Mouse (Mus musculus): Measurements from ENCODE around the gene Rpl37.
A peak's percentile ranks its signal among the peaks of the same experiment; 100 is the strongest.

Rpl37 gene

DNA sequence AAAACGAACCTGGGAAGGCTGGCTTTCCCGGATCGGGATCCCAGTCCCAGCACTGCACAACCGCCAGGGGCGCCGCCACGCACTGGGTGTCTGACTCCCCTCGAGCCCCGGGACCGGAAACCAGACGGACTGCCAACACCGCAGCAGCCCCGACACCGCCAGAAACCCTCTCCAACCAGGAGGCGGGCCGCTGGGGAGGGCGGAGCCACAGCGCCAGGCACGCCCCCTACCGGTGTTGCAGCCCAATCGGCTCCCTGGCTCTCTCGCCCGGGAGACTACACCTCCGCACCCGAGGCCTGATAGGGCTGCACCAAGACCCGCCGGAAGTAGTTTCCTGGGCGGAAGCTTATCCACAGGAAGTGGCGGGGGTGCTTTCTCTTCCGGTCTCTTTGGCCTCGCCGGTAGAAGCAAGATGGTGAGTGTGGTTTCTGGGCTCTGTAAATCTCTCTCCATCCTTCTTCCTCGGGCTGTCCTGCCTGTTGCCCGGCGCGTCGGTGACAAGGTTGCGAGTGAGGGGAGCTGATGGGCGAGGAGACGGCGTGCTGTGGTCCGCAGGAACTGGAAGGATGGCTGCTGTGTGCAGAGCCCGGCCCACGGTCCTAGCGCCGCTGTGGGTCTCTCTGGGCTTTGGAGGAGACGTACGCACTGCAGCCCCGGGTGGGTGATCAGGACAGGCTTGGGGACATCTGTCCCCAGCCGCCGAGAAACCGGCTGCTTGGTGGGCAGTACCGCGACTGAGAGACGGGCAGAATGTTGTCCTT is at the start of gene Rpl37:
Gene Rpl37 (plus strand): TSS at position 376 of the 761 bp plus-strand sequence.
- peak; percentile 100 for DNase-seq

DNA sequence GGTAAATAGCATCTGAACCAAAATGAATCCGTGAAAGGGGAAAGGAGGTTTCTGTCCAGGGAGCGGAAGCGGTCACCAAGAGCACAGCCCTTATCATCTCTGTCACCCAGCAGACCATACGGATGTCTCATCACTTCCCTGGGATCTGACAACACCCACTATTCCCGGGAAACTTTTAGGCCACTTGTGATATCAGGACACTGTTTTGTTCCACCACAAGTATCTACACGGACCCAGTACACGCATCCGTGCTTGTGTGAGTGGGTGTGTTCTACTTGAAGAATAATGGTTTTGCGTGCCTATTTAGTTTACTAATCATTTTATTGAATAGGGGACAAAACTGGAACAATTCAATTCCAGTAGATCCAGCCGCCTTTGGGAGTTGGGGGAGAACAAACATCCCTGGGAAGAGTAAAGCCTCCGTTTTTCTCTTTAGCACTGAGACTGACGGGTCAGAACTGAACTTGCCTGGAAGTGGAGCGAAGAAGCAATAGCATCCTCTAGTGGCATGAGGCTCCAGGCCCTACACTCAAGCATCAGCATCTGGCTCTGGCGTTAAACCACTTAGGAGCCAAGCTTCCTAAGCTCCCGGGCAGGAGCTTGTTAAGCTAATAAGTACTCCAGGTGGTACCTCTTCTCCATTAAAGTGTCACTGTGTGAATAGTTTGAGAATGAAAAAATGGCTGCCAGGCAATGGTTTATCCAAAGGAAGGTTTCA is 47.5 kb upstream of the Rpl37 start:
- DNase-seq, result peak; percentile 25 to 36

DNA sequence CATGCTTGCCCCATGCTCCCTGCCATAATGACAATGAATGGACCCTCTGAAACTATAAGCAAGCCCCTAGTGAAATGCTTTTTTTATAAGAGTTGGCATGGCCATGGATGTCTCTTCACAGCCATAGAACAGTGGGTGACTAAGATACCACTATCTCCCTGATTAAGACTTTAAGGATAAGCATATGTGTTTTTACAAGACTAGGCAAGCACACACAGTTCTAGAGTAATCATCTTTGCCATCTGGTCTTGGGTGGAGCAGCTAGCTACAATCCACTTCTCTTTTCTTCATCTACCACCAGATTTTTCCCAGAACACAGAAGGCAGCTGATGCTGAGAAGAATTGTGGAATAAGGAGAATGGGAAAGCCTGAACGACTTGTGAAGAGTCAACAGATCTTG is 35.2 kb upstream of the Rpl37 start:
- DNase-seq, result no peak

DNA sequence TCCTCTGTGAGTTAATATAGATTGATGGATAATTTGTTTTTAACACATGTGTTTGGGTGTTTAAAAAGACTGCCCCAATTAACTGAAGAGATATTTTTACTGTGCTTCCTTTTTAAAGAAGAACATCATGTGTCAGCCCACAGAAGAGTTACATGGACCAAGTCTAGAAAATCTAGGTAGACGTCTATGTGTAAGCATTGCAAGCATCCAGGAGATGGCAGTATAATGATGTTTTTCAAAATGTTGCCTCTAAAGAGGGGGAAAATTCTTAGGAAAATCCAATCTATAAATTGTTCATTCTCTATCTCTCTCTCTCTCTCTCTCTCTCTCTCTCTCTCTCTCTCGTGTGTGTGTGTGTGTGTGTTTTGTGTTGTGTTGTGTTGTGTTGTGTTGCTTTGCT is 30.3 kb upstream of the Rpl37 start:
- no peak for DNase-seq

DNA sequence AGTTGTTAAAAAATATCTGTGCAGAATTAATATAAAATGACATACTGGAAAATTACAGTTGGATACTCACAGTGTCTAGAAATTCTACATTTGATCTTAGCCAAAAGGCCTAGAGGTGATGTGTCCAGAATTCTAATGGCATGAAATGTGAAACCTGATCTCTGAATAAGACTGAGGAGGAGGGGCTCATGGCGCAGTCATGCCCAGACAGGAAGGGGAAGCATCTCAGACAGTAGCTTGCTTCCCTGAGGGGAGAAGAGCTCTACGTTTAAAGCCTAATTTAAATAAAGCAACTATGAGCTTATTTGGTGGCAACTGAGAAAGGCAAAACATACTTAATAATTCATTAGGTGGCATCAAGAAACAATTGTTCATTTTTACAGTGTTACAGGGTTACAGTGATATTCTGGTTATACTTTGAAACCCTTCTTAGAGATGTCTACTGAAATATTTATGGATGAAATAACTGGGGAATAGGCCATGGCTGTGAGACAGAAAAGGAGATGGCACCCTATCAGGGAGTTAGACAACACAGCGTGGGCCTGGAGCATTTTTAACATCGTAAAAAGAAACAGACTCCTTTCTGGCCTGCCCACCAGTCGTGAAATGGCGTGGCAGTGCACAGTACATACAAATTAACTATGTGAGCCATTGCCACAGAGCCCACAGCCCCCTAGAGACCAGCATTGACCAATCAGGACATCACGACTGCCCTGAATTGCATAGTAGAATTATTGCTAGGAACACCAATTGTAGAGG is 27.4 kb upstream of the Rpl37 start:
- no peak for DNase-seq

DNA sequence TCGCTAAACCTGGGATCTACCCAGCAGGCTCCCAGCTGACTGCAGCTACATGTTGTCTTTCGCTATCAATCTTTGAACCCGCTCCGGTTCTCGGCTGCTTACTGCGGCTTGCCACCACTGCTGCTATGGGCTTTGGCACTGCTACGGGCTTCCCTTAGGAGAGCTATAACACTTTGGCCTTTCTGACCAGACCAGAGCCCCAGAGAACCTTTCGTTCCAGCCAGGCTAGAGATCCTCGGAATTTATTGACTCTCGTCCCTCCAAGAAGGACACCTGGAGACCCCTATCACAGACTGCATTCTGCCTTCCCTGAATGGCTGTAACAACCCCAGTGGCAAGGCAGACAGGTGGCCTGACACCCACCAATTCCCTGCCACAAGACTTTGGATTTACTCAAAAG is 26.3 kb upstream of the Rpl37 start:
- no peak for DNase-seq

DNA sequence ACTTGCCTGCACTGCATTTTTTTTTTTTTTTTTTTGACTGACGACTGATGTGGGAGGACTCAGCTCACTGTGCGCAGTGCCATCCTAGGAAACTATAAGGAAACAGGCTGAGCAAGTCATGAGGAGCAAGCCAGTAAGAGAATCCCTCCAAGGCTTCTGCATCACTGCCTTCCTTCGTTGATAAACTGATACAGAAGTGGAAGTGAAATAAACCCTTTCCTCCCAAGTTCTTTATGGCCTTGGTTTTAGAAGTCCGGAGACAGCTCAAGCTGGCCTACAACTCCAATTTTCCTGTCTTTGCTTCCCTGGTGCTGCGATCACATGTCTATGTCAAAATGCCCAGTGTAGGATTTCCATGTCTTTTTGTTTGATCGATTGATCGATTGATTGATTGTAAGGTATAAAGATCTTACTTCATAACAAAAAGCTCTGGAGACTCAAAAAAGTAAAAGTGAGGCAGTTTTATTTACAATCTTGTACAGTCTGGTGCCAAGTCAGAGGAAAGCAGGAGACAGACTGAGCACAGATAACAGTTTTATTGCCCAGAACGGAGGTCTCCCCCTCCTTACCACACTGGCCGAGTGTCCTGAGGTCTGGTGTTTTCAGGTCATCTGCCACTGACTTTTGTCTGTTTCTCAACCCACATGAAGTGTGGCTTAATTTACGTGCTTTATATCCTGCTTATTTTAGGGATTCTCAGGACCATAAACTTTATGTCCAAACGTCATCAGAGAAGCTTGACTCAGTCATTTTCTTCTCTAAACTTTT is 20.7 kb upstream of the Rpl37 start:
- DNase-seq, result no peak

DNA sequence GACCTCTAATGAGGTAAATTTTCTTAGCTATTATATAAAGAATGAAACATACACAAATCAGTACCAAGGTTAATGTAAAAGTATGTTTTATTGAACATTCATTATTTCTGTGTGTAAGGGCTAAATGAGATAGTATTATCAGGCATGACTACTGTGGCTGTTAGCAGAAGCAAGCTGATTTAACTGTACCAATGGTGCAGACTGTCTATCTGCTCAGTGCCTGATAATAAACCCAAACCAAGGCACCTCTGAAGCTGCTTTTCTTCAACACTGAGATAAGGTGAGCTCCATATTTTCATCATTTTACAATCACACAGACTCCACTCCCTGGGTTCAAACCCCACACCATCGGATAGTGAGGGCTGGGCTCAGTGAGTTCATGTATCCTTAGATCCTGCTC is 19.1 kb upstream of the Rpl37 start:
- DNase-seq, result no peak

DNA sequence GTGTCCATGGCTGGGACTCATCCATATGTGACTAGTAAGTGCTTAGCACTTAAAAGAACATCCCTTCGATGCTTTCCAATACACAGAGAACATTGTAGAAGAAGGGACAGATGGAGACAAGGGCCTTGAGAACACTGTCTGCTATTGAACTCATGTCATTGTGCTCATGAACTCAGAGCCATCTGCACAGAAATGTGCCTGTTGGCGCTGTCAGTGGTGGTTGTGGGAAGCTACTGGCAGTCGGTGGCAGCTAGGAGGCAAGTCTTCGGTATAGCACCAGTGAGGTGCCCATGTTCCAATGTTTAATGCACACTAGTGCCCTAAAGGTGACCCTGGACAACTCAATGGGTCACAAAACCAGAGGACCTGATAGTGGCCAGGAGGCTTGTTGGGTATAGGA is 14.1 kb upstream of the Rpl37 start:
- no peak for DNase-seq

DNA sequence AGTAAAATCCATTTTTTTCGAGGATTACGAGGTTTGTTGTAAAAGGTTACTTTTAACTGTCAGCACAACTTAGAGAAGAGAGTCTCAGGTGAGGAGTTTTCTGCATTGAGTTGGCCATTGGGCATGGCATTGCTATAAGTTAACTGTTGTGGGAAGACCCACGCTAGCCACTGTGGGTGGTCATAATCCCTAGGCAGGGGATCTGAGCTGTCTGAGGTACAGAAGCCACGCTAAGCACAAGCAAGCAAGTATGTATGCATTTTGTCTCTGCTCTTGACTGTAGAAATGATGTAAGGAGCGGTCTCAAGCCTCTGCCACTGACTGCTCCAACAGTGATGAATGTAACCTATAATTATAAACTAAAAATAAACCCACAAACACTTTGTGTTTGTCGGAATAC is 10.6 kb upstream of the Rpl37 start:
- no peak for DNase-seq

DNA sequence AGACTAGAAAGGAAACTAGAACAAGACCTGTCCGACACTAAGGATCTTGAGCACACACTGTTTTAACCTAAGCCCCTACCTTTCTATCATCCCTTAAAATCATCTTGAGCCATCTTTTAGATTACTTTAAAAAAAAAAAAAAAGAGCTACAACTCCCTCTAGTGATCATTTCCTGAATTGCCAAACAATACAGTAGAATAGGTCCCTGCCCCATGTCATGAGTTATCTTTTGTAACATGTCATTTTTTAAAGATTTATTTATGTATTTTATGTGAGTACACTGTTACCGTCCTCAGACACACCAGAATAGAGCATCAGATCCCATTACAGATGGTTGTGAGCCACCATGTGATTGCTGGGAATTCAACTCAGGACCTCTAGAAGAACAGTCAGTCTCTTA is 10.2 kb upstream of the Rpl37 start:
- DNase-seq, result no peak

DNA sequence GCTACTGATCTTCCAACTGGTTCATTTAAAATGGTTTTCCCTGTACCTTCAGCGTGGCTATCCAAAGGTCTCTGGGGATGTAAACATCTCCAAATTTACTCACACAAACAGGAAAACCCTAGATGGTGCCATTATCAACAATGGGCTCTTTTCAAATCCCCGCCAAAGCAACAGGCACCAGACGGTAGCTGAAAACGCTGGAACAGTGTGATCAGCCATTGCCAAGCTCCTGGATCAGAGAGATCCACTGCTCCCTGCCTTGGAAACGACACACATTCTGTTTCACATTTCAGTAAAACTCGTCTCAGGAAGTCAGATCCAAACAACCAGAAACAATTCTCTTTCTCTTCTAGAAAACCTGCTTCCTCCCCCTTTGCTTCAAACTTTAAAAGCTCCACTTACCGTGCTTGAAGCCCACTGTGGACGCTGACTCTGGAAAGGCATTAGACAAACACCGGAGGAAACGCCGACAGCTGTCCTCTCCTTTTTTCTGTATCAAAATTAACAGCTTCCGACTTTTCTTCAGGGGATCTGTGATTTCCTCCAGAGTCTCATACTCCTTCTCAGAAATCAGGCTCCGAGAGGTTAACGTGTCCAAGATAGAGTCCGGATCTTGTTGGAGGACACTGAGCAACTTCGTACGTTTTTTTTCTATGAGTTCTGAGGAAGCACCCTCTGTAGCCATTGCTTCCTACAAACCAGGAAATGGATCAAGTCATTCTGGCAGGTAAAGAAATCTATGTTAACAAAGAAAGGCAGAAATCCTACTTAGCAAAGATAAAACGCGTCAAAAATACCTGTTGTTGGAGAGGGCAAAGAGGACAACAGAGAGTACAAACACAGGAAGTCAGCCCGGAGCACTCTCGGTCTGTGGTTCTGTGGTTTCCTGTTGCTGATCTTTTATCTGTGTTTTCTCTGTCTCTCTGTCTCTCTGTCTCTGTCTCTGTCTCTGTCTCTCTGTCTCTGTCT is 8.5 kb upstream of the Rpl37 start, which contains the start of gene Card6:
Gene Card6 (minus strand): TSS at position 854 of the 969 bp plus-strand sequence.
- DNase-seq, result peak in 1 of 2 experiments; percentile 32

DNA sequence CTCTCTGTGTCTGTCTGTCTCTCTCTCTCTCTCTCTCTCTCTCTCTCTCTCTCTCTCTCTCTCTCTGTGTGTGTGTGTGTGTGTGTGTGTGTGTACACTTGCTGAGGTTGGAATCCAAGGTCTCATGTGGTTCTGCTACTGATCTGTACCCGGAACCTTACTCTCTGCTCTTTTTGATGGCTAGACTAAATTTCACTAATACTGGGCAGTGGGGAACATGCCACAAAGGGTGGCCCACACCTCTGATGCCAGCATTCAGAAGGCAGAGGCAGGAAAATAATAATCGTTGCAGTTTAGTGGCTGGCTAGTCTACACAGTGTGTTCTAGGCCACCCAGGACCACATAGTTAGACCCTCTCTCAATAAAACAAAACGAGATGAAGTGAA is 7.8 kb upstream of the Rpl37 start:
- no peak for DNase-seq

DNA sequence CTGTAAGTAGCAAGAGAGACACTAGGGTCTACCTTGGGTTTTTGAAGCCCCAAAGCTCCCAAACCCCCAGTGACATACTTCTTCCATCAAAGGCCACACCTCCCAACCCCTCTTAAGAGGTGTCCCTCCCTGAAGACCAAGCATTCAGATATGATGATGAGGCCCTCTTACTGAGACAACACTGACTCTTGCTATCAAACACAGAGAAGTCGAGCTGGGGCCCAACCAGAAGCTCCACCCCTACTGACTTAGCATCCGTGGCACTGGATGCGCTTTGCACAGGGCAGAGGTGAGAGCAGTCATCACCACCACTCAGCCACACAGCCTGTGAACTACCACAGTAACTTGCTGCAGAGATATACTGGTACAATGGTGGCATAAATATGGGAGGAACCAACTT is 3.8 kb upstream of the Rpl37 start:
- no peak for DNase-seq

DNA sequence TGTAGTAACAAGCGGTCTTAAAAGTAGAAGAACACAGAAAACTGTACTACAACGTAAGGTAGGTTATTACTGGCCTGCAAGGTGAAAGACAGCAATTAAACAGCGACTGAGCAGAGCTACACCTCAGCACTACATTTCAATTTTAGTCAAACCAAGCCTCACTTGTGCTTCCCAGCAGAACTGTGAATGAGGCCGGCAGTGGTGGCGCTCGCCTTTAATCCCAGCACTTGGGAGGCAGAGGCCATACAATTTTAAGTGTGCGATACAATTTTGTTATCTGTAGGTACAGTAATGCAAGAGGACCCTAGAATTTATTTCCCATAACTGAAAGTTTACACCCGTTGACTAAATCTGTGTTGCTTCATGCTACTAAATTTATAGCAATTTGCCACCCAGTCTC is 1.3 kb upstream of the Rpl37 start:
- DNase-seq, result no peak

DNA sequence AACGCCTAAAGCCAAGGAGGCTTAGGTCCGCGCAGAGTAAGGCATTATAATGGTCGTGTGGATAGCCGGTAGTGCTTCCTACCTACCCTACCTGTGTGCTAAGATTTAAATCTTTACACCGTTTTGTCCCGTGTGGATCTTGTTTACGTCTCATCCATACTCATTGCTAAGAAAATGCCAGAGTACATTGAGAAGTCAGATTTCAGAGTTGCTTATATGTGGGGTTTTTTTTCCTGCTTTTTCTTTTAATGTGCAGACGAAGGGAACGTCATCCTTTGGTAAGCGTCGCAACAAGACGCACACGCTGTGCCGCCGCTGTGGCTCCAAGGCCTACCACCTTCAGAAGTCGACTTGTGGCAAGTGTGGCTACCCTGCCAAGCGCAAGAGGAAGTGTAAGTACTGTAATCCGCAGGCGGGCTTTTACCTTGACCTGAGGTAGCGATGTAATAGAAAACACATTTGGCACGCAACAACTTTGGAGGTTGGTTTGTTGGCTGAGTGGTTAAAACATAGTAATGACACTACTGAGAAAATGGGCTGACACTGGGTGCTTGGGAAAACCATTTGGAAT is 671 bp downstream of the Rpl37 start:
- DNase-seq, result no peak

DNA sequence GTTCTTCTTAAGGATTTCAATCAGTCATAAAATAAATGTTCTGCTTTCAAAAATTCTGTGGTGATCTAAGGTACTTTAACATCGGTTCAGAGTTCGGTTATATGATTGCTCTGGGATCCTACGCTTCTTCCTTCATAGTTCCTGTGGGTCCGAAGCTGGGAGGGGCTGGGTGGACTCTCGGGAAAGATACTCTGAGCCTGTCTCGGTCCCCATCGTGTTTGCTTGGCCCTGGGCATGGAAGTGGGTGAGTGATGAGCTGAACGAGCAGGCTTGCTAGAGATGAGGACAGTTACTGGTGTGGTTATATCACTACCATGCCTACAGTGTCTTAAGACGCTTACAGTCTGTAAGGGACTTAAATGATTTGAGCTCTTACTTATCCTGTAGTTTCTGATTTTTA is 2.2 kb downstream of the Rpl37 start:
- DNase-seq, result no peak

DNA sequence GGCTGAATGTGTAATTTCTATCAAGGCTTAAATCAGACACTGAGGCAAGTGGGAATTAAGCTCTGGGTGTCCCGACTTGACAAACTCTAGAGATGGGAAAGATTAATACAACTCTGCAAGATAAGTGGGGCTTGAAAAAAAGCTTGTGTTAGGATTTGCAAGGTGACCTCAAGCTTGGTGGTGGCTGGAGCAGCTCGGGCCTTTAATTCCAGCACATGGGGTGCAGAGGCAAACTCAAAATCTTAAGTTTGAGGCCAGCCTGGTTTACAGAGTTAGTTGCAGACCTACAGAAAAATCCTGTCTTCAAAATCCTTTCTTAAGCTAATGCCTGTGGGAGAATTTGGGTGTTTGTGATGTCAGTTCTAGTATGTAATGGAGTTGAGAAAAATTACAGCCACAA is 2.7 kb downstream of the Rpl37 start:
- DNase-seq, result no peak

DNA sequence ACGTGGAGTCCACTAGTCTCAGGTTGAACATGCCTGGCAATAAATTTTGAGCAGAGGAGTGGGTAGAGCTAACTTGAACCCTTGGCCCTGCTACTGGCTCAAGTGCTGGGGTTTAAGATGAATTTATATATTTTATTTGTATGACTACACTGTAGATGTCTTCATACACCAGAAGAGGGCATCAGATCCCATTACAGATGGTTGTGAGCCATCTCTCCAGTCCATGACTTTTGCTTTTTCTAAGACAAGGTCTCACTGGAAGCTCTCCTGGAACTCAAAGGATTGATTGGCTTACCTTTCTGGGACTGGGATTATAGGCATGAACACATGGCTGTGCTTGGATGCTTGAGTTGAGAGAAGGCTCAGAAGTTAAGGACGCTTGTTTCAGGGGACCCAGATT is 3.3 kb downstream of the Rpl37 start:
- no peak for DNase-seq

DNA sequence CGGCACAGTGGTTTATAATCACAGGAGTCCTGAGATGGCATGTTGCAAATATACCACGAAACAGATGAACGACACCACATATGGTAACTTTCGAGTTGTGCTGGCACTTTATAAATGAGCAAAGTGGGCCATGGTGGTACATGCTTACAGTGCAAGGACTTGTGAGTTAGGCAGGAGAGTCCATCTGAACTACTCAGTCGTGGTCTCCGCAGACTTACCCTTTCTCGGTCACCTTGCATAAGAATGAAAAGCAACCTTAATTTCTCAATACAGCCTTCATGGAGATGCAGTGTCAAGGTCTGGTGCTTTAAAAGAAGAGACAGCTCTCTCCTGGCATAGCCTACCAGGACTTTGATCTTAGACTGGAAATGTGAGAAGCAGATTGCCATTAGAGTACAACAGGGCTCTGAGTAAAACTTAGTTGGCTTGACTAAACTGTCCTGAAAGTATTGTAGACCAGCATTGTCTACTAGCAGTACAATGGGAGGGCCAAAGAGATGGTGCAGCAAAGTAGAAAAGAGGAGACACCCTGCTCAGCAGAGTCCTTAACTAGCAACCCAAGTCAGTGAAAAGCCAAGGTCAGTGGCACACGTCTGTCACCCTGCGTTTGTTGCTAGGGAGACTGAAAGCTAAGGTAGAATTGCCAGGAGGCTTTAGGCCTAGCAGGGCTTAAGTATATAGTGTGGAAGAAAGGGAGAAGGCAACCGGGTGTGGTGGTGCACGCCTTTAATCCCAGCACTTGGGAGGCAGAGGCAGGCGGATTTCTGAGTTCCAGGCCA is 5.3 kb downstream of the Rpl37 start:
- DNase-seq, result no peak

DNA sequence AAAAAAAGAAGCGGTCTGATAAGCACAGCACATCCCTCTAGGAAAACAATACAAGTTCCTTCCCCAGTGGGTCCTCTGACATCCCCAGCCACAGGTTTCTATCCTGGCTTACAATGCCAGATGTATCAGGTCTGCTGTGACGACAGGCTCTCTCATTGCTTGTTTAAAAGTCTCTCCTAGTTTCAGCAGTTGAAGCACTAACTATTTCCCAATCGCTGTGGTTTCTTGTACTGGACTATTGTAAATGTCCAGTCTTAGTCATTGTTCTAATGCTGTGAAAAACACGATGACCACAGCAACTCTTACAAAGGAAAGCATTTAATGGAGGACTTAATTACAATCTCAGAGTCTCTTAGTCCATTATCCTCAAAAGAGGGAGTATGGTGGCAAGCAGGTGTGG is 10.0 kb downstream of the Rpl37 start:
- DNase-seq, result no peak

All from lung, postnatal 4 days (tissue).